Mouse (Mus musculus) right cerebral cortex, adult 2 months (tissue): ENCODE data around the gene Fam104a.

Experiments
- DNase-seq, 2 experiments: peaks; one replicate each; pipeline ENCODE4 v3.0.0; 2021 to 2022; ENCODE audit warnings: low spot score in 2 of 2

Gene Fam104a

DNA sequence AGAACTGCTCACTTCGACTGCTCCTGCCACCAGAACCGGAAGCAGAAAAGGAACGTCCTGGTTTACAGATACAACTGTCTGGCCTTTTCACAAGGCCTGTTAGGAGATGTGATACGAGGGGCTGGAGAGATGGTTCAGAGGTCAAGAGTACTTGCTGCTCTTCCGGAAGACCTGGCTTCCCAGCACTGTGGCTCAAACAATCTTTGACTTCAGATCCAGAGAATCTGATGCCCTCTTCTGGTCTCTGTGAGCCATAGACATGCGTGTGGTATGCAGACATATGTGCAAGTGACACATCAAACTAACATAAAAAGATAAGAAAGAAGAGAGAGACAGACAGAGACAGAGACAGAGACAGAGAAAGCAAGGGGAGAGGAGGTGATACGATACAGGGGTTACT, 51.7 kb downstream of the Fam104a start:
- no peak for DNase-seq

DNA sequence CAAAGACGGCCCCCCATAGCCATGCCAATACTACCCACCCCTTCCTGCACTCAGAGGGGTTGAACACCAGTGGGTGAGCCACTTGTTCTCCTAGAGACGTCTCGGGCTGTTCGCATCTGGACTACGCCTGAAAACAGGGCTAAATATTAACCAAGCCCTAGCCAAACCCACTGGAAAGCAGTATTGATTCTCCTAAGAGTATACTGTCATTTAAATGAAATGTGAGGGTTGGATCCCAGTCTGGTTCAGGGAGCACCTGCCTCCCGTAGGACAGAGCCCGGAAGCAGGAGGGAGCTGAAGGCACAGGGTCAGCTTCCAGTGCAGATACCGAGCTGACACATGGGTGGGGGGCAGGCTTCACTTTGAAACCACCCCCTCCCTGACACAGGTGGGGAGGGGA, 52.1 kb downstream of the Fam104a start:
- DNase-seq, result no peak

DNA sequence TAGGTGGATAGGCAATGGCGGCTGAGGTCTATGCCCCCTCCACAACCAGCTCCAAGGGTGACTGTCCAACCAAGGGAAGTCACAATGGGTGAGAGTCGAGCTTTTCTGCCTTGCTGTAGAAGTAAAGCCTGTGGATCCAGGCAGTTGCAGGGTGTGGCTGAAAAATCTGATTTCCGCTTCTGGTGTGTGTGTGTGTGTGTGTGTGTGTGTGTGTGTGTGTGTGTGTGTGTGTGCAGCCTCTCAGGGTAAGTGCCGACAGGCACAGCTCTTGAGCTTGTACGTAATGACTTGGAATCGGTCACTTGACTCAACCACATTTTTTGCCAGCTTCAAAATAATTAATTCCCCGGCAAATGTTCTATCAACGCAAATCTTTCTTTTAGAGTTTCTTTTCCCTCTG, 52.7 kb downstream of the Fam104a start:
- DNase-seq, result no peak

GRCm38 (mm10) chr11:113630642-113631041, 53.3 kb downstream of the Fam104a start:
- DNase-seq, result no peak

DNA sequence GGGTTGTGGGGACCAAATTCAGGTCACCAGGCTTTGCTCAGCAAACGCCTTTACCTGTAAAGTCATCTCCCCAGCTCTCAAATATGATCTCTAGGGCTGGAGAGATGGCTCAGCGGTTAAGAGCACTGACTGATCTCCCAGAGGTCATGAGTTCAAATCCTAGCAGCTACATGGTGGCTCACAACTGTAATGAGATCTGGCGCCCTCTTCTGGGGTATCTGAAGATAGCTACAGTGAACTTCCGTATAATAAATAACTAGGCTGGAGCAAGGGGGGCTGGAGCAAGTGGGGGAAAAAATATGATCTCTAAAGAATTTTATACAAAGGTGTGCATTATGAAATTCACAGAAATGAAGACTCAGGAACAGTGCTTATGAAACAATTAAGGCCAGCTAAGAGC, 56.2 kb downstream of the Fam104a start:
- DNase-seq, result no peak

DNA sequence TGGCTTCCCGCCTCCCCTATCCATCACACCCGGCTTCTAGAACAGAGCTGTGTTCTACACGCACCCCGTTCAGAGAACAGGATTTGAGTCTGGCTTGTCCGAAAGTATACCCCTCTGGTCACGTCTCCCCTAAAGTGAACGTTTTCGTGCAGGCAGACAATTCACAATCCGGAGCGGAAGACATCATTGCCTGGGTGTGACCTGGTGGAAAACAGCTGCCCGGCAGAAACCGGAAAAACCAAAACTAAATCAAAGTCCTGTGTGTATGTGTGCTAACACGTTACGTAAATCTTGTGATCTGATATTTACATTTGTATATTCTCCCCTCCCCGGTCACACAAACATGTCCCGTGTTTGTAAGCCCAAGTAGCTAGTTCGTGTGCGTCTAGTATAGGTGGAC, 58.5 kb downstream of the Fam104a start:
- DNase-seq, result no peak

- no peak for DNase-seq
These were observed 61.9 kb downstream of the Fam104a start for GRCm38 (mm10) chr11:113622028-113622427.

- DNase-seq, result no peak
These were observed 63.0 kb downstream of the Fam104a start for GRCm38 (mm10) chr11:113621001-113621400.

DNA sequence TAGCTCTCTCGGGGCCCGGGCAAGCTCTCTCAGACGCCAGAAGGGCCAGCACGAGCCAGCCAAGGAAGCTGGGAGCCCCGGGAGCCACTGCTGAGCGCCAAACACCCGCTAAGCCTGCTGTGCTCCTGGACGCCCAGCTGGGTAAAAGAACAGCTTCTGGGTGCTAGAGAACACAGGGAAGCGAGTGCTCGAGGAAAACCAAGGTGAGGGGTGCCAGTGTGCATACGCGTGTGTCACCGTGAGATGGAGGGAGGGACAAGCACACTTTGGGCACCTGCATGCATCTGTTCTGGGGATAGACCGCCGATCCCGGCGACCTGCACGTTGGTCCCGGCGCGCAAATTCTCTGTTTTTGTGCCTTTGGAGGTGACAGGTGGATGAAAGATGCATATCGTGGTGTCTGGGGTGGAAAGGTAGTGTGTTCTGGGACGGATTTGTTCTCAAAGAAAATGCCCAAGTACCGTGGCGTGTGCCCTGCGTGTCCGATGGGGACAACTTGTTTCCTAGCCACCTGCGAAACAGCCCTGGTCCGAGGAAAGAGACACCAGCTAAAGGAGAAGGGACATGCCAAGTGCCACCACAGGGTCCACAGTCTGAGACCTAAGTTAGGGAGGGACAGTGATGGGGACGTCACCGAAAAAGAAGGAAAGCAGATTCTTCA, 64.4 kb downstream of the Fam104a start:
- no peak for DNase-seq

DNA sequence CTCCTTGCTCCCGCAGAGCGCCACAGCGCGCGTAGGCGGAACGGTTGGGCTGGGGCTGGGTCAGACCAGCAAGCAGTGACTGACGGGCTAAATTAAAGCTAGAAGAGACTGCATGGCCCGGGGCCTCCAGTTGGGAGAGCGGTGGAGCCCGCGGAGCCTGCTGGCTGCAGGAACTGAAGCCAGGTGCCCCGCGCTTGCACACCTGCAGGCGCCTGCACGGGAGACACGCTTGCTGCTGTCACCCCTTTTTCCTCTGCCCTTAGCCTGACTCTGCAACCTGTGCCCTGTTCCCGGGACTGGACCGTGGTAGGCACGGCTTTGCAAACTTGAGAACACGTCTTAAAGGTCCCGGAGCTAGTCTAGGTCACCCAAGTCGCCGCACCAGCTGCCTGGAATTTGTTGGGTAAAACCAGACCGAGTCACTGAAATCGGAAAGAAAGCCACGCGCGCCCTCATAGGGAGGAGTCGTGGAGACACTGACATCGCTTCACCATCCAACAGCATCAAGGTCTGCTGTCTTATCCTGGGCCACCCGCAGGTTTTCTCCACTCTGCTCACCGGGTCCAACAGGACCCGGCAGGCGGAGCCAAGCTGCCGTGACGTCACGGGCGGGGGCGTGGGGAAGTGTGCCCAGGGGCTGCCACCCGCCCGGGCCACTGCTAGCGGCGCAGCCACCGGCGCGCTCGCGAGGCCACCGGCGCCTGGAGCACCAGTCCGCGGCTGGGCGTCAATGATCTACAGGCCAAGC, 65.1 kb downstream of the Fam104a start, which contains the start of gene Sstr2:
Gene Sstr2, plus strand, starts transcription at position 671 of the 748 bp plus-strand sequence.
- peak; percentile 76 to 87 for DNase-seq

DNA sequence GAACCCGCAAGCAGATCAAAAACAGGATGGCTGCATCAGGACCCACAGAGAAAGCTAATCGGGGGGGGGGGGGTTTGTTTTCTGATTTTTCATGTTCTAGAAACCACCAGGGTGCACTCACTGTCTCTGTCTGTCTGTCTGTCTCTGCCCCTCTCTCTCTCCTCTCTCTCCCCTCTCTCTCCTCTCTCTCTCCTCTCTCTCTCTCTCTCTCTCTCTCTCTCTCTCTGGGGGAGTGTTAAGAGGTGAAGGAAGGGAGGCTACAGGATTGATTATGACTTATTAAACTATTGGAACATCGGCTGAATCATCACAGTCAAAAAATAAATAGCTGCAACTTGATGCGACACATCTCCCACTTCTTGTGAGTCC, 65.7 kb downstream of the Fam104a start:
- no peak for DNase-seq

- DNase-seq, result peak; percentile 66 to 70
These were observed 66.6 kb downstream of the Fam104a start for GRCm38 (mm10) chr11:113617132-113617911.

GRCm38 (mm10) chr11:113614476-113614875, 69.5 kb downstream of the Fam104a start:
- DNase-seq, result no peak

DNA sequence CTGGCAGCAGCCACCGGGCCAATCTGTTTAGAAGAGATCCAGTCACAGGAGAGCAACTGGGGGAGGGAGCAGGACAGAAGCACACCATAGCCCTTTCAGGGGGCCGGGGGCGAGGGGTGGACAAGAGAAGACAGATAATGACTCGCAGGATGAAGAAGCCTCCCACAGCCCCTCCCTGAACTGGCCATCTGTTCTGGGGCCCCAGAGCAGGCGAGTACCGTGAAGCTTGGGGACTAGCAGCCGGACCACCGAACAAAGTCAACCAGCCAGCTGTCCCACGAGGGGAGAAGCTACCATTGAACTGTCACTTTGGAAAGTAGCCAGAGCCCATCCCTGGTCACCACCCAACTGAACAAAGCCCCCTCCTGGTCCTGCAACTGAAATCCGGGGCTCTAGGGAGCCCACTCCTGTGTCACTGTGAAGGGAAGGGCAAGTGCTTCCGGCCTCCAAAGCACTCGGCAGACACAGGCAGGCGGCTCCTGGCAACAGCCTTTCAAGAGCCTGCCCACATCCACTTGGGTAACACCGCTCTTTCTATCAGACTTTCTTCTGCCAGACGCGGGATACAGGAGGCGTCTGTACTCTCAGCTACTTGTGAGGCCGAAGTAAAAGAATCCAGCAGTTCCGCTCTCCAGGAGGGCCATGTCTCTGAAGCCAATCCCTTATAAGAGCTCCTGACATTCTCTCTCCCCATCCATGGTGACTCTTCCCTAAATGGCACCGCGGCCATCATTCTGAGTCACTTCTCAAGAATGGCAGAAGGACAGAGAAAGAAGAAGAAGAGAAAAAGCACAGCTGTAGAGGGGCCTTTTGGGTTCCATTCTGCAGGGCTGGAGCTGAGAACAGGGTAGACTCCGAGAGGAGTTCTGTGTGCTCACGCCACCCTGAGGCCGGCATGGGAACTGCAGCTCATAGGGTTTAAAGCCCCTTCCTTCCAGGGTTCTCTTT, 72.0 kb downstream of the Fam104a start:
- DNase-seq, result peak; percentile 50 to 64
